Mouse (Mus musculus): Measurements from ENCODE around the gene Wbp2.

Wbp2 gene

DNA sequence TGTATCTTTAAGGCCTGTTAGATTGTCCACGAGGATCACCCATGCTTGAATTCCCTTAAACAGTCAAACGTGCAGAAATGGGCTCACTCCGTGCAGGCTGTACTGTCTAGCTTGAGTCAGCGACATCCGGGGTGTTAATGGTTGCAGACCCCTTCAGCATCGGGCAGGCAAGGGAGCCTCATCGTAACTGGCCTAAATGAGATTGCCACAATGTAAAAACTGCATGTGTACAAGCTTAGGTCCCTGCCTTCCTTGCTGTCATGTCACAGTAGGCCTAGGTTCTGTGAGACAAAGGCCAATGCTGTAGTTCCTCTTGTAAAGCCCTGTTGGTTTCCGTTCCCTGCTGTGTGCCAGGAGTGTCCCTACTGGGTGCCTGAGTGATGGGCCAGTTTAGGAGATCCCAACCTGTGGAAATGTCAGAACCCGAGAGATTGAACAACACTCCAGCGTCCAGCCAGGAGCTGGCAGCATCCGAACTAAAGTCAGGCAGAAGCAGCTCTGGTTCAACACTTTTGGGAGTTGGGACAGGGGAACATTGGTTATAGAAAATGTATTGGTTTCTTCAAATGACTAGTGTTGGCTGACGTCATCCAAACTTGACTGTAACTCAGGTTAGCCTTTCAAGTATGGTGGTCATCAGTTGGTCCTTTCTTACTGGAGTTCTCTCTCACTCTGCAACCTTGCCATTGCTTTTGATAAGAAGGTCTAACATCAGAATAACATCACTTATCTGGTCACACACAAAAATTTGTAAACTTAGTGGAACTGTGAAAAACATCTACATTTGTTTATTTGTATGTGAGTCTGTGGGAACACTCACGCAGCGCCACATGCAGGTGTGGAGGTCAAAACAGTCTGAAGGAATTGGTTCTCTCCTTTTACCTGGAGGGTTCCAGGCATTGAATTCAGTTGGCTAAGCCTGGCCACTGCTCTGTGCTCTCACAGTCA, 55.6 kb downstream of the Wbp2 start:
- peak; percentile 56 for DNase-seq (ENCODE audit: low read depth, low spot score)

DNA sequence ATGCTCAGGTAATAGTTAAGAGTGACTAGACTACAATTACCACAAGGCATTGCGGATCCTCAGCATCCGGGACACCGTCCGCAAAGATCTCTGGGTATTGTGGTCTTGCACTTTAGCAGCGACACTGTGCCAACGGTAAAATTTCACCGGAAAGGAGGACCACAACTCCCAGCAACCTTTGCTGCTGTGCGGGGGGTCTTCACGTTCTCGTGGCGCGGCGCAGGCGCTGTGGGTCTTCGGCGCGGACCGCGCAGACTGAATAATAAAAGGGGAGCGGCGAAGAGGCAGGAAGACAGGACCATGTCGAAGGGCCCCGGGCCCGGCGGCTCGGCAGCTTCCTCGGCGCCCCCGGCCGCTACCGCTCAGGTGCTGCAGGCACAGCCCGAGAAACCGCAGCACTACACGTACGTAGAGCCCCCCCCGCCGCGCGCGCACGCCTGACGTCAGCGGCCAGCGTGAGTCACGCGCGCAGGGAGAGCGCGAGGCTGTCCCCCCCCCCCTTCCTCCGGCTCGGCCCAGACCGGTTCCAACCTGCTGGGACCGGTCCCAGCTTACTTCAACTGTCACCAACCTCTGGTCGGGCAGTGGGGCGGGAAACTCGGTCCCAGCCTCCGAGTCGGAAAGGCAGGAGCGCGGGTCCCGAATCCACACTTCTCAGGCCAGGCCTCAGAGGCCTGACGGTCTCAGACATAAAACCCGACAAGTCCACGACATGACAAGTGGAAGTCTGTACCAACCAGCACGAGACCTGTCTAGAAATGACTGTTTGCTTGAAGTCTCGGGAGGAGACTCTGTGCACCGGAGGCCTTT, 56.5 kb downstream of the Wbp2 start, which contains the start of gene Unk:
Unk (plus strand) TSS at position 235 of the 810 bp plus-strand sequence.
- DNase-seq (ENCODE audit: low read depth, low spot score), result peak; percentile 99

DNA sequence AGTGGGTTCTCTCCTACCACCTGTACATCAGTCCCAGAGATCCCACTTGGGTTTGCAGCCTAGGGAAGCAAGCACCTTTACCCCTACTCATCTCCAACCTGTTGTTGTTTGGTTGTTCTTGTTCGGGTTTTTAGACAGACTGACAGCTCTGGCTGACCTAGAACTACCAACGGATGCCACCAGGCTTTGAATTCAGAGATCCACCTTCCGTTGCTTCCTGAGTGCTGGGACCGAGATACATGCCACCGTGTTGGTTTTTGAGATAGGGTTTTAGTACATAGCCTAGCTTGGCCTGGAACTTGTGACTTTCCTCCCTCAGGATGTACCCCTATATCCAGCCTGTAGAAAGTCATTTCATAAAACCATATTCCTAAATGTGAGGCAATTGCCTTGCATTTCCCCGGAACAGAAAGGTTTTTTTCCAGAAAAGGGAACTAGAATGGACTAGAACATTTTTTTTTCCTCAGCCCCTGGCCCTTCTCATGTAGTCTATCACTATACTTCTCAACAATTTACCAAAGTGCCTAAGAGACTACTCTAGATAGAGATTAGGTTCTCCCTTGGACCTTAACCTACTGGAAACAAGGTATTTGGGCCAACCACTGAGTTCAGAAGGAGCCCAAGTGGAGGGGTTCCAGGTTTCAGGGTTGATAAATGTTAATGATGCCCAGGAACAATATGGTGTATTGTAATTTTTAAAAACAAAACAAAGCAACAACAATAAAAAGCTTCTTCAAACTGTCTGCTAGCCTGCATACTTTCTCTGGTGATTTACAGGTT, 57.5 kb downstream of the Wbp2 start:
- DNase-seq (ENCODE audit: low read depth, low spot score), result no peak
